Mouse (Mus musculus) testis, adult 2 months (tissue): ENCODE results near the gene Gm2115.

Experiments
- CTCF ChIP-seq: fragments of 200-500 bp; IDR thresholded peaks from 2 replicates; pipeline ENCODE4 v1.5.1; 2012; ENCODE audit warnings: low read depth, mild to moderate bottlenecking, inconsistent platforms, low read length, moderate library complexity; ENCODE audit not compliant: control insufficient read depth, insufficient read depth, insufficient replicate concordance
- POLR2A ChIP-seq: fragments of 200-500 bp; IDR thresholded peaks from 2 replicates; pipeline ENCODE4 v1.6.1; 2012; ENCODE audit warnings: low read depth, mild to moderate bottlenecking, inconsistent platforms, low read length, moderate library complexity; ENCODE audit not compliant: control insufficient read depth

DNA sequence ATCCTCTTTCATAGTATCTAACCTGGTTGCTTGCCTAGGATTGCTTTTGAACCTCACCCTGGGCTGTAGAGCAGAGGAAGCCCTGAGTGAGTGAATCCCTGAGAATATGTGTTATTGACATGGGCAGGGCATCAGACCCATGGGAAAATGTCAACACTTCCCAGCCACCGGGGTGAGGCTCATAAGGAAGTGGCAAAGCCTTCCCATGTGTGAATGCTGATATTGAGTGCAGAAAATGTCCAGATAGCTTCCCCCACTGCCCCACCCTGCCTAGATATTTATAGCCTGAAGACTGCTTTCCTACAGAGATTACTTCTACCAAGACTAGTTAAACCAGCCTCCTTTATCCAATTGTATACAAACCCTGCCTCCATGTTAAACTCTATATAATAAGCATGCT is 4.0 kb downstream of the Gm2115 start:
- TF ChIP-seq CTCF (no peak), POLR2A (no peak)
